Mouse (Mus musculus): ENCODE data around the gene Orai3.

The Orai3 gene

GRCm38 (mm10) chr7:127797076-127797845 is 27.6 kb downstream of the Orai3 start:
- no peak for DNase-seq (ENCODE audit: extremely low read depth, low read depth, low spot score)

- no peak for DNase-seq (ENCODE audit: extremely low read depth, low read depth, low spot score)
Observed at GRCm38 (mm10) chr7:127798591-127798990, 29.0 kb downstream of the Orai3 start.

DNA sequence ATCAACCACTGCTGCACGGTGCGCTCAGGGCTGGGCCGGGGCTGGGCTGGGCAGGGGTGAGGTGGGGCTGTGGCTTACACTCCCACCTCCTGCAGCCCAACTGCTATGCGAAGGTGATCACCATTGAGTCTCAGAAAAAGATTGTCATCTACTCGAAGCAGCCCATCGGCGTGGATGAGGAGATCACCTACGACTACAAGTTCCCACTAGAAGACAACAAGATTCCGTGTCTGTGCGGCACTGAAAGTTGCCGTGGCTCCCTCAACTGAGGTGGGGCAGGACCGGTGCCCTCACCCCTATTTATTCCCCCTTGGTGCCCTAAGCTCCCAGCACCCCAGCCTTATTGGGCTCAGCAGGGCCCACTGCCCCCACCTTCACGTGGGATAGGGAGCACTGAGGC is 29.6 kb downstream of the Orai3 start:
- no peak for DNase-seq (ENCODE audit: extremely low read depth, low read depth, low spot score)

DNA sequence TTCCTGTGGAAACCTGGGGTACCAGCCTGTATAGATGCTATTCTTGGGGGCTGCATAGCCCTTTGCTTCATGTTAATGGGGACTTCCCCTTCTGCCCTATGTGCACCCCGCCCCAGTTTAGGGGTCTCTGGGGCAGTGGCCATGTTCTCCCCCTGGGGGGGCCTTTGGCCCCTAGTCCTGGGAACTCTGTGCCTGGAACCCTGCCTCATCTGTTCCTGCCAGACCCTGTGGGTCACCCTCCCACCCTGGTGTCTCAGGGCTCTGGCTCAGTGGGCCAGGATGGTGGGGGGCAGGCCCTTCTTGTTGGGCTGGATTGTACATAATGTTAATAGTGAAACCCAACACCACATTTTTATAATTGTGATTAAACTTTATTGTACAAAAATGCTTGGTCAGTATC is 30.1 kb downstream of the Orai3 start:
- DNase-seq (ENCODE audit: extremely low read depth, low read depth, low spot score): no peak

- DNase-seq (ENCODE audit: extremely low read depth, low read depth, low spot score): no peak
Observed at GRCm38 (mm10) chr7:127800435-127801009, 30.9 kb downstream of the Orai3 start, which contains the start of gene Hsd3b7. Gene Hsd3b7 (plus strand): TSS chr7:127800604.

GRCm38 (mm10) chr7:127801010-127801621 is 31.5 kb downstream of the Orai3 start:
- no peak for DNase-seq (ENCODE audit: extremely low read depth, low read depth, low spot score)

DNA sequence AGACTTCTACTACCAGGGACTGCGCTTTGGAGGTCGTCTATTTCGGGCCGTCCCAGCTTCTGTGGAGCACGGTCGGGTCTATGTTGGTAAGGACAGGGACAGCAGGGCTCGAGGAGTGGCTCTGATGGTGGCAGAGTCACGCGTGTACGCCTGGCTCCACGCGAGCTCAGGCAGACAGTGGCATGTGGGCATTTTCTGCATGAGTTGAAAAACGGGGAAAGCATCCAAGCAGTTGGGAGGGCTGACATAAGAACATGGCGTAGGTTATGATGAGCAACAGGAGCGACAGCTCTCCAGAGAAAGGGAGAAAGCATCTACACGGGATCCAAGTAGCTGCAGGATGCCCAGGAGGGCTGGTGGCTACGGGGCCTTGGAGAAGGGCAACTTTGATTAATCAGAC is 32.7 kb downstream of the Orai3 start:
- DNase-seq (ENCODE audit: extremely low read depth, low read depth, low spot score): no peak

DNA sequence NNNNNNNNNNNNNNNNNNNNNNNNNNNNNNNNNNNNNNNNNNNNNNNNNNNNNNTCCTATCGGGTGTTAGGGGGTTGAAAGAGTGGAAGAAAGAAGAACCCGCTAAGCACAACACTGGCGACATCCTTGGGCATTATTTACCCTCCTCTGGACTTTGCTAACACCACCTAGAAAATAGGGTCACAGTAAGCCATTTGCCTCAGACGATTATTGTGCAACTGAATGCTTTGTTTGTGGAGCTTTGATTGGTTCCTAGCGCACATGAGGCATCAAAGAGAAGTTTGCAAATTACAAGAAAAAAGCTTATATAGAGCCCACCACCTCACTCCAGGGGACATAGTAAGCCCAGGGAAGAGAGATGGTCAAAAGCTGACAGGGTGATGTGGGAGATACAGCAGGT is 39.2 kb downstream of the Orai3 start:
- no peak for DNase-seq (ENCODE audit: extremely low read depth, low read depth, low spot score)

DNA sequence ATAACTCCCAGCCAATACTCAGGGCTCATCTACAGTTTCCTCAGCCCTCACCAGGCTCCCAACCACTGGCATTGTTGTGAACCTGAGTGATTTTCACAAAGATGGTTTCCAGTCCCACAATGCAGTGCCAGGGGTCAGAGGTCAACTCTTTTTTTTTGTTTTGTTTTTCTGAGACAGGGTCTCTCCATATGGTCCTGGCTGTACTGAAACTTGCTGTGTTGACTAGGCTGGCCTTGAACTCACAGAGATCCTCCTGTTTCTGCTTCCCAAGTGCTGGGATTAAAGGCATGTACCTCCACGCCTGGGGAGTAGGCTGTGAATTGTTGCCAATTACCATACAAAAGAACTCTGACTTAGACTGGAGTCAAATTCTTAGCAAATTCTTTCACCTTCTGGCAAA is 40.2 kb downstream of the Orai3 start:
- DNase-seq (ENCODE audit: extremely low read depth, low read depth, low spot score): no peak

DNA sequence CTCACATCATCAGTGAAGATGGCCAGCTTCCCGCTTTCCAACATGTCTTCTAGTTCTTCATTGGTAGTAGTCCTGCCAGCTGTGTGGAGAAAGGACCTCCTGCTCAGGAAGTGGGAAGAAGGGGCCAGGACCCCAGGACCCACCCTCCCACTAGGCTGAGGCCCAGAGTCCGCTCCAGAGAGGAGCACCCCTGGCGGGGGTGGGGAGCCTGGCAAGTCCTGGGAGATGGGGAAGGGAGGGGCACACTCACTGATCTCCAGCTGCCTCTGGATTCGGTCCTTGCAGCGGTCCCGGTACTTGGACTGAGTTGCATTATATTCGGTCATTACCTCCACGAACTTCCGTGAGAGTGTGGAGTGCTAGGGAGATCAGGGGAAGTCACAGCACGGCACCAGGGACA is 41.0 kb downstream of the Orai3 start:
- no peak for DNase-seq (ENCODE audit: extremely low read depth, low read depth, low spot score)

GRCm38 (mm10) chr7:127811240-127811639 is 41.6 kb downstream of the Orai3 start:
- no peak for DNase-seq (ENCODE audit: extremely low read depth, low read depth, low spot score)

GRCm38 (mm10) chr7:127812292-127812691 is 42.7 kb downstream of the Orai3 start:
- peak; percentile 71 for DNase-seq (ENCODE audit: extremely low read depth, low read depth, low spot score)

GRCm38 (mm10) chr7:127813821-127814220 is 44.2 kb downstream of the Orai3 start:
- DNase-seq (ENCODE audit: extremely low read depth, low read depth, low spot score): no peak

DNA sequence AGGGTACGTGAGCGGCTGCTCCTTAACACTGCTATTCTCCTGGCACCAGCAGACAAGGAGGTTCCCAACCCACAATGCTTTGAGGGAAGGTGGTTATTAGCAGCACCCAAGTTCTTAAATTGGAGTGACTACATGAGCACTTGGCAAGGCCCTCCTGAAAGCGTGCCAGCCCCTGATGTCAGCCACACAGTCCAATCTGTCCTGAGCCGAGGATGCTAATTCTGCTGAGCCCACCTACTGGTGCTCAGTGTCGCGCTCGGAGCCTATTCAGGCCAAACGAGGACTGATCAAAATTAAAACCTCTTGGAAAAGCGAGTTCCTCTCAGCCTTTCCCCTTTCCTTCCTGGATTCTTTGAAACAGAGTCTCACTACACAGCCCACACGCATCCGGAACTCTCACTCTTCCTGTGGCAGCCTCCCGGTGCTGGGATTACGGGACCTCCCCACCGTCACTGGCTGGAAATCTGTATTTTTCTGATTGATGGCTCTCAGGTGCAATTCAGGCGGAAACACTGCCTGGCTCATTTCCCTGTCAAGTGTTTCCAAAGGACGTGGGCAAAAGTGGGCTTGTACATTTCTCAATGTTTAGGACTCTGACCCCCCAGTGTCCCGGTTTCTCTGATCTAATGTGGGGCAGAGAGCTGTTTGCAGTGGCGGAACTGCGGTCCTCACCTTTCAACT is 44.8 kb downstream of the Orai3 start:
- peak; percentile 81 for DNase-seq (ENCODE audit: extremely low read depth, low read depth, low spot score)

DNA sequence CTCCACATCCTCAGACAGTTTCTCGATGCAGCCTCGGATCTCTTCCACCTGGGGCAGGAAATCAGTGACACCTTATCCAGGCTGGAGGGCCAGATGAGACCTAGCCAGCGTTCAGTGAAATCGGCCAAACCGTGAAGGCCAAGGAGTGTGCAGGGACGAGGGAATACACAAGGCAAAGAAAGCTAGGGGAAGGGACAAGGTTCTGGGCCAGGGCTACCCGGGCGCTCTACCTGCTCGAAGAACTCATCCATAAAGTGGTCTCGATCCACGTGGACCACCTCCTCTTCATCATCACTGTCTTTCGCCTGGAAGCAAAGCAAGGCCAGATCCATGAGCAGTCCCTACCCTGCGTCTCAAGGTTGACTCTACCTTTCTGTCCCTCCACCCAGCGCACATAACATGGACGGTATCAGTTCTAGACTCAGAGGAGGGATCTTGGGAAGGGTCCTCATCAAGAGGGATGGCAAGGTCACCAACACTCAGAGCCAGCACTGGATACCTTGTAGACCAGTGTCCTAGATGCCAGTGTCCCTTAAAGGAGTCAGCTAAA is 45.6 kb downstream of the Orai3 start:
- no peak for DNase-seq (ENCODE audit: extremely low read depth, low read depth, low spot score)

GRCm38 (mm10) chr7:127815954-127816821 is 46.6 kb downstream of the Orai3 start:
- DNase-seq (ENCODE audit: extremely low read depth, low read depth, low spot score): peak; percentile 88

- DNase-seq (ENCODE audit: extremely low read depth, low read depth, low spot score): no peak
Observed at GRCm38 (mm10) chr7:127817053-127817452, 47.4 kb downstream of the Orai3 start.

- DNase-seq (ENCODE audit: extremely low read depth, low read depth, low spot score): no peak
Observed at GRCm38 (mm10) chr7:127817776-127818175, 48.2 kb downstream of the Orai3 start.

- no peak for DNase-seq (ENCODE audit: extremely low read depth, low read depth, low spot score)
Observed at GRCm38 (mm10) chr7:127820836-127821509, 51.4 kb downstream of the Orai3 start.

DNA sequence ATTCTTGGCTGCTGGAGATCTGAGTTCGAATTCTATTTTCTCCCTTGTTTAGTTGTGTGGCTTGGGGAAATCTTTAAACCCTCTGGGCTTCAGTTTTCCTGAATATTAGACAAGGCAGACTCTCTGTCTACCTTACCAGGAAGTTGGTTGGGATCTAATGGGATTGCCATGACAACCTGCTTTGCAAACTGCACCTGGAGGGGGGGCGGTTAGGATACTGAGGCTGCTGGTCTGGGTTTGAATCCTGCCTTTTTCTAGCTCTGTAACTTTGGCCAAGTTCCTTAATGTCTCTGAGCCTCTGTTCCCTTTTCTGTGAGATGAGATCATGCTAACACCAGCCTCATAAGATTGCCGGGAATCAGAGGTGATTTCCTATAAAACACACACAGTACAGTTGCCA is 52.9 kb downstream of the Orai3 start:
- DNase-seq (ENCODE audit: extremely low read depth, low read depth, low spot score): no peak

Measured in fat pad, adult 2 months (tissue).